Mouse (Mus musculus) midbrain, postnatal 0 days (tissue): ENCODE results near the gene Tmem259. TPM values are rescaled to one million over a fixed set of nuclear protein-coding genes. Genes with fewer than 3 reads are reported as not detected.

Experiments used
- ATAC-seq: fragments of 200-750 bp; cut with Nextera tagmentation; 2 replicates; pipeline ENCODE4 v1.8.0; 2017; ENCODE audit warnings: moderate number of reproducible peaks, mild to moderate bottlenecking, moderate TSS enrichment, moderate library complexity; ENCODE audit not compliant: low FRiP score
- DNase-seq: peaks from one replicate; pipeline ENCODE4 v3.0.0-alpha.2; 2015; ENCODE audit warnings: low spot score
- H3K27ac ChIP-seq: fragments of 300-500 bp; sonication (generic); 2 replicates; pipeline ENCODE4 v1.5.1; 2014; ENCODE audit warnings: low read depth, mild to moderate bottlenecking, low read length, mixed read lengths
- H3K27me3 ChIP-seq: fragments of 300-500 bp; sonication (generic); 2 replicates; pipeline ENCODE4 v1.6.1; 2014; ENCODE audit warnings: low read length, control low read depth, mixed read lengths; ENCODE audit not compliant: insufficient read depth
- H3K36me3 ChIP-seq: fragments of 300-500 bp; sonication (generic); 2 replicates; pipeline ENCODE4 v1.6.1; 2014; ENCODE audit warnings: low read length, control low read depth, mixed read lengths; ENCODE audit not compliant: insufficient read depth
- H3K4me1 ChIP-seq: fragments of 300-500 bp; sonication (generic); 2 replicates; pipeline ENCODE4 v1.6.1; 2014; ENCODE audit warnings: mild to moderate bottlenecking, control low read depth, antibody characterized with exemption, low read length, mixed read lengths; ENCODE audit not compliant: insufficient read depth
- H3K4me2 ChIP-seq: fragments of 300-500 bp; sonication (generic); 2 replicates; pipeline ENCODE4 v1.6.1; 2014; ENCODE audit warnings: low read depth, mild to moderate bottlenecking, low read length, mixed read lengths; ENCODE audit not compliant: poor library complexity, severe bottlenecking
- H3K4me3 ChIP-seq: fragments of 300-500 bp; sonication (generic); 2 replicates; pipeline ENCODE4 v1.5.1; 2014; ENCODE audit warnings: low read depth, mild to moderate bottlenecking, low read length, moderate library complexity
- H3K9ac ChIP-seq: fragments of 300-500 bp; sonication (generic); replicated peaks from 2 replicates; pipeline ENCODE4 v1.6.1; 2014; ENCODE audit warnings: mild to moderate bottlenecking, low read length, moderate library complexity, mixed read lengths; ENCODE audit not compliant: poor library complexity, severe bottlenecking
- H3K9me3 ChIP-seq: fragments of 300-500 bp; sonication (generic); 2 replicates; pipeline ENCODE4 v1.6.1; 2016; ENCODE audit warnings: low read length, control low read depth
- CTCF ChIP-seq: IDR thresholded peaks from 2 replicates; pipeline ENCODE4 v1.5.1; 2016; ENCODE audit warnings: antibody characterized with exemption, mild to moderate bottlenecking
- WGBS: fragments of 180-500 bp; shearing (Covaris S2); extraction: QIAGEN DNeasy Blood & Tissue Kit; methylation state at CpG from one replicate; pipeline ENCODE4 v1.1.7; 2014; 5-methylcytosine and 5-hydroxymethylcytosine counted together
- polyA plus RNA-seq: library from polyadenylated mRNA; unstranded; fragments of >200 nt; fragmentation: Nextera tagmentation; extraction: Ambion mirVana; gene quantifications from 2 replicates; pipeline ENCODE4 v1.2.1, GENCODE M21; 2015
- total RNA-seq: library from RNA; depleted of rRNA; stranded (reverse); fragments of >200 nt; gene quantifications from 2 replicates; pipeline ENCODE4 v1.2.3, GENCODE M21; 2014

The Tmem259 gene
- total and polyA plus RNA-seq, 2 experiments from 2014 or later = 29.3 to 172 TPM

GRCm38 (mm10) chr10:80002829-80003228 is 18.7 kb upstream of the Tmem259 start:
- TF ChIP-seq CTCF = no peak
- no peak overlapping the region for H3K27ac ChIP-seq
- no peak overlapping the region for H3K9ac ChIP-seq
- no peaks in the 10 kb centered on the region for H3K36me3 ChIP-seq
- H3K4me2 ChIP-seq = no peak overlapping the region
- H3K9me3 ChIP-seq = no peaks in the 10 kb centered on the region
- H3K27me3 ChIP-seq = peaks cover 5% of the 10 kb centered on the region; the same call in 1 of the 2 replicates
- H3K4me3 ChIP-seq = no peak overlapping the region
- ATAC-seq (no peak), DNase-seq (no peak)
- WGBS = 30% methylated on average over 21 of the region's 21 CpGs
- no peaks in the 10 kb centered on the region for H3K4me1 ChIP-seq

GRCm38 (mm10) chr10:80001945-80002344 is 17.8 kb upstream of the Tmem259 start:
- ATAC-seq (no peak), DNase-seq (no peak)
- no peaks in the 10 kb centered on the region for H3K36me3 ChIP-seq
- H3K27me3 ChIP-seq = peaks cover 5% of the 10 kb centered on the region; the same call in 1 of the 2 replicates
- H3K9me3 ChIP-seq = no peaks in the 10 kb centered on the region
- no peak overlapping the region for H3K4me2 ChIP-seq
- no peaks in the 10 kb centered on the region for H3K4me1 ChIP-seq
- no peak overlapping the region for H3K9ac ChIP-seq
- 84% methylated on average over 9 of the region's 9 CpGs for WGBS
- no peak for TF ChIP-seq CTCF
- no peak overlapping the region for H3K27ac ChIP-seq
- no peak overlapping the region for H3K4me3 ChIP-seq

GRCm38 (mm10) chr10:79997819-79998218 is 13.7 kb upstream of the Tmem259 start:
- TF ChIP-seq CTCF = no peak
- 9% methylated on average over 15 of the region's 15 CpGs for WGBS
- ATAC-seq = no peak
- peak; percentile 50 for DNase-seq
- H3K27ac ChIP-seq = no peak overlapping the region
- H3K9ac ChIP-seq = no peak overlapping the region
- H3K4me1 ChIP-seq = no peaks in the 10 kb centered on the region
- peak overlapping the region; percentile 38 for H3K4me3 ChIP-seq
- peak overlapping the region; percentile 72 for H3K4me2 ChIP-seq
- H3K9me3 ChIP-seq = no peaks in the 10 kb centered on the region
- no peaks in the 10 kb centered on the region for H3K36me3 ChIP-seq
- peaks cover 5% of the 10 kb centered on the region; the same call in 1 of the 2 replicates for H3K27me3 ChIP-seq

- peak overlapping the region; percentile 72 for H3K4me2 ChIP-seq
- under 1% methylated on average over 35 of the region's 35 CpGs for WGBS
- H3K27me3 ChIP-seq = peaks cover 4% of the 10 kb centered on the region; the same call in 1 of the 2 replicates
- no peak overlapping the region for H3K9ac ChIP-seq
- ATAC-seq = peak; percentile 42; the same call in 1 of the 2 replicates
- H3K9me3 ChIP-seq = no peaks in the 10 kb centered on the region
- no peaks in the 10 kb centered on the region for H3K4me1 ChIP-seq
- no peaks in the 10 kb centered on the region for H3K36me3 ChIP-seq
- peak overlapping the region; percentile 38 for H3K4me3 ChIP-seq
- TF ChIP-seq CTCF = no peak
- no peak overlapping the region for H3K27ac ChIP-seq
- peak; percentile 89 for DNase-seq
Measured at GRCm38 (mm10) chr10:79997034-79997760, 13.1 kb upstream of the Tmem259 start.

- Histone ChIP-seq H3K4me3 (peak within 1 kb of the TSS; percentile 38), H3K4me1 (no peaks in the 10 kb centered on the region), H3K9ac (peak within 1 kb of the TSS; percentile 25; the same call in 1 of the 2 replicates), H3K27ac (no peak within 1 kb of the TSS), H3K36me3 (no peaks in the 10 kb centered on the region), H3K9me3 (no peaks in the 10 kb centered on the region), H3K4me2 (peak within 1 kb of the TSS; percentile 72), H3K27me3 (no peaks in the 10 kb centered on the region)
- DNase-seq (peak; percentile 98), ATAC-seq (peak; percentile 92)
- under 1% methylated on average over 34 of the region's 34 CpGs for WGBS
- TF ChIP-seq CTCF = peak; percentile 41
Measured at GRCm38 (mm10) chr10:79996272-79997033, 12.3 kb upstream of the Tmem259 start, which contains the start of gene Abca7. Gene Abca7 (plus strand): TSS chr10:79996494.

- H3K9me3 ChIP-seq = no peaks in the 10 kb centered on the region
- no peak for TF ChIP-seq CTCF
- no peak for DNase-seq
- H3K27ac ChIP-seq = no peak overlapping the region
- no peak for ATAC-seq
- H3K4me3 ChIP-seq = no peak overlapping the region
- no peaks in the 10 kb centered on the region for H3K27me3 ChIP-seq
- no peak overlapping the region for H3K9ac ChIP-seq
- WGBS = 80% methylated on average over 1 of the region's 1 CpGs
- H3K4me2 ChIP-seq = no peak overlapping the region
- no peaks in the 10 kb centered on the region for H3K36me3 ChIP-seq
- H3K4me1 ChIP-seq = no peaks in the 10 kb centered on the region
Measured at GRCm38 (mm10) chr10:79995636-79996035, 11.5 kb upstream of the Tmem259 start.
